Mouse (Mus musculus): Measurements from ENCODE around the gene Gm5868. TPM values are rescaled to one million over a fixed set of nuclear protein-coding genes. Genes with fewer than 3 reads are reported as not detected.
"Not testable (repeated sequence)": the region's sequence is repeated elsewhere in the genome, so short reads cannot be mapped to it uniquely, and the experiment has no call there.

Gene Gm5868
- polyA plus RNA-seq, 1 experiment from 2014 or later, result 0.72 TPM

GRCm38 (mm10) chr5:72580088-72580969 lies 7.0 kb downstream of the Gm5868 start:
- Histone ChIP-seq H3K9ac (peak overlapping the region; percentile 69), H3K4me2 (peak overlapping the region; percentile 86), H3K4me3 (peak overlapping the region; percentile 48), H3K27me3 (peaks cover 19% of the 10 kb centered on the region)
- H3K27ac ChIP-seq, H3K36me3 ChIP-seq, H3K4me1 ChIP-seq, H3K9me3 ChIP-seq: not testable (repeated sequence)
- ATAC-seq (ENCODE audit: insufficient number of reproducible peaks, insufficient read depth, low FRiP score, low TSS enrichment, low read depth), result peak; percentile 43; the same call in 1 of the 2 replicates
- WGBS, result 4% methylated on average over 65 of the region's 73 CpGs

- 0 out of 2 replicates have a peak, but pooled peaks have one; percentile 26 for ATAC-seq (ENCODE audit: insufficient number of reproducible peaks, insufficient read depth, low FRiP score, low TSS enrichment, low read depth)
- Histone ChIP-seq H3K4me2 (peak overlapping the region; percentile 86), H3K27me3 (peaks cover 19% of the 10 kb centered on the region)
- not testable (repeated sequence) for H3K4me3 ChIP-seq, H3K36me3 ChIP-seq, H3K9me3 ChIP-seq, H3K9ac ChIP-seq, H3K27ac ChIP-seq, H3K4me1 ChIP-seq
- 22% methylated on average over 10 of the region's 10 CpGs for WGBS
Measured at GRCm38 (mm10) chr5:72579599-72579998, 7.8 kb downstream of the Gm5868 start.

- H3K27me3 ChIP-seq, result no peaks in the 10 kb centered on the region
- ATAC-seq (ENCODE audit: insufficient number of reproducible peaks, insufficient read depth, low FRiP score, low TSS enrichment, low read depth), result no peak
- no peak overlapping the region for H3K27ac ChIP-seq
- H3K36me3 ChIP-seq, result no peaks in the 10 kb centered on the region
- peaks cover 5% of the 10 kb centered on the region; the same call in 1 of the 2 replicates for H3K4me1 ChIP-seq
- H3K4me3 ChIP-seq, result no peak overlapping the region
- peaks cover 13% of the 10 kb centered on the region; the same call in 1 of the 2 replicates for H3K9me3 ChIP-seq
- 82% methylated on average over 5 of the region's 5 CpGs for WGBS
- no peak overlapping the region for H3K9ac ChIP-seq
- no peak overlapping the region for H3K4me2 ChIP-seq
Measured at GRCm38 (mm10) chr5:72565621-72566020, 21.7 kb downstream of the Gm5868 start.

GRCm38 (mm10) chr5:72563183-72563582 lies 24.2 kb downstream of the Gm5868 start:
- not testable (repeated sequence) for H3K4me1 ChIP-seq; H3K9ac ChIP-seq; H3K4me2 ChIP-seq; H3K36me3 ChIP-seq; ATAC-seq (ENCODE audit: insufficient number of reproducible peaks, insufficient read depth, low FRiP score, low TSS enrichment, low read depth); H3K9me3 ChIP-seq; H3K27ac ChIP-seq; H3K4me3 ChIP-seq; H3K27me3 ChIP-seq
- WGBS, result 80% methylated on average over 2 of the region's 2 CpGs

- no peaks in the 10 kb centered on the region for H3K27me3 ChIP-seq
- no peak overlapping the region for H3K4me3 ChIP-seq
- no peak for ATAC-seq (ENCODE audit: insufficient number of reproducible peaks, insufficient read depth, low FRiP score, low TSS enrichment, low read depth)
- H3K4me1 ChIP-seq, result peaks cover 11% of the 10 kb centered on the region
- H3K27ac ChIP-seq, result no peak overlapping the region
- WGBS, result 75% methylated on average over 3 of the region's 3 CpGs
- H3K9me3 ChIP-seq, result no peaks in the 10 kb centered on the region
- no peak overlapping the region for H3K4me2 ChIP-seq
- H3K36me3 ChIP-seq, result no peaks in the 10 kb centered on the region
- H3K9ac ChIP-seq, result no peak overlapping the region
Measured at GRCm38 (mm10) chr5:72560976-72561628, 26.2 kb downstream of the Gm5868 start.

- H3K4me2 ChIP-seq, result peak within 1 kb of the TSS; percentile 77
- peak; percentile 90 for ATAC-seq (ENCODE audit: insufficient number of reproducible peaks, insufficient read depth, low FRiP score, low TSS enrichment, low read depth)
- peaks cover 11% of the 10 kb centered on the region for H3K4me1 ChIP-seq
- under 1% methylated on average over 41 of the region's 42 CpGs for WGBS
- peak within 1 kb of the TSS; percentile 82 for H3K9ac ChIP-seq
- peak within 1 kb of the TSS; percentile 87 for H3K4me3 ChIP-seq
- no peaks in the 10 kb centered on the region for H3K9me3 ChIP-seq
- H3K27me3 ChIP-seq, result no peaks in the 10 kb centered on the region
- peaks cover 6% of the 10 kb centered on the region for H3K36me3 ChIP-seq
- H3K27ac ChIP-seq, result peak within 1 kb of the TSS; percentile 71; the same call in 1 of the 2 replicates
Measured at GRCm38 (mm10) chr5:72559544-72560049, 27.8 kb downstream of the Gm5868 start, which contains the start of gene Nfxl1. Nfxl1 (minus strand) TSS chr5:72559684.

- Histone ChIP-seq H3K4me2 (peak overlapping the region; percentile 77), H3K9ac (peak overlapping the region; percentile 82), H3K4me3 (peak overlapping the region; percentile 87), H3K27me3 (no peaks in the 10 kb centered on the region), H3K9me3 (no peaks in the 10 kb centered on the region), H3K27ac (peak overlapping the region; percentile 71; the same call in 1 of the 2 replicates), H3K36me3 (peaks cover 9% of the 10 kb centered on the region), H3K4me1 (peaks cover 5% of the 10 kb centered on the region; the same call in 1 of the 2 replicates)
- under 1% methylated on average over 52 of the region's 57 CpGs for WGBS
- peak; percentile 60 for ATAC-seq (ENCODE audit: insufficient number of reproducible peaks, insufficient read depth, low FRiP score, low TSS enrichment, low read depth)
Measured at GRCm38 (mm10) chr5:72558716-72559526, 28.4 kb downstream of the Gm5868 start.

GRCm38 (mm10) chr5:72556245-72556644 lies 31.1 kb downstream of the Gm5868 start:
- no peak overlapping the region for H3K27ac ChIP-seq
- 61% methylated on average over 3 of the region's 3 CpGs for WGBS
- H3K27me3 ChIP-seq, result no peaks in the 10 kb centered on the region
- ATAC-seq (ENCODE audit: insufficient number of reproducible peaks, insufficient read depth, low FRiP score, low TSS enrichment, low read depth), result no peak
- peaks cover 23% of the 10 kb centered on the region for H3K36me3 ChIP-seq
- H3K4me2 ChIP-seq, result no peak overlapping the region
- no peaks in the 10 kb centered on the region for H3K9me3 ChIP-seq
- no peak overlapping the region for H3K4me3 ChIP-seq
- peaks cover 5% of the 10 kb centered on the region; the same call in 1 of the 2 replicates for H3K4me1 ChIP-seq
- no peak overlapping the region for H3K9ac ChIP-seq

GRCm38 (mm10) chr5:72551209-72551608 lies 36.1 kb downstream of the Gm5868 start:
- Histone ChIP-seq H3K4me1 (no peaks in the 10 kb centered on the region), H3K4me2 (no peak overlapping the region), H3K9me3 (no peaks in the 10 kb centered on the region), H3K36me3 (peaks cover 32% of the 10 kb centered on the region), H3K27ac (no peak overlapping the region), H3K4me3 (no peak overlapping the region), H3K9ac (no peak overlapping the region), H3K27me3 (no peaks in the 10 kb centered on the region)
- 89% methylated on average over 3 of the region's 3 CpGs for WGBS
- no peak for ATAC-seq (ENCODE audit: insufficient number of reproducible peaks, insufficient read depth, low FRiP score, low TSS enrichment, low read depth)

Data from embryonic facial prominence, embryonic 13.5 days (tissue).